8 mouse cellular contexts compared by ENCODE assay signal in the genomic region with DNA sequence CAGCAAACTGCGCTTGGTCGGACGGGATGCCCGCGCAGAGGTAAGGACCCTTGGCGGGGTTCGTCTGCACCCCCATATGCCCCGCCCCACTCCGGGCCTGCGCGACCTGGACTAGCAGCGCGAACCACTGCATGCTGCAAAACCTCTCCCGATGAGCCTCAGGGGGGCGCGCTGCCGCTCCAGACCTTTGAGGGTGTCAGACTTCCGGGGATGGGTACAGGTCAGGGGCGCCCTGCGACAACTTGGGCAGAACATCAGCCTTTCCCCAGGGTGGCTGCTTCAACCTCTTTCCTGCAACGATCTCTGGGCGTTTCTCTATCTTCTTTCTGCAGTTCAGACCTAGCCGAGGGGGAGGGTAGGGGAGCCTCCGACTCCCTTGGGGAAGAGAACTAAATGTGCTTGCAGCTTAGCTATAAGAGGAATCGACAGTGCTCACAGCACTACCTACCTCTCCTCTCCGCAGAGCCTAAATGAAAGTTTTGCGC.
DNase-seq lines count a peak whose midpoint lies in the region; ATAC-seq and TF ChIP-seq lines count a peak whose summit lies in the region.
"Had no signal": no experiment of that assay in that cellular context is flagged by ENCODE, and none has a peak within 500 bp of the region (broad histone marks: within the 10 kb centered on the region; RNA-seq: fewer than 3 reads in every experiment).

No protein-coding gene starts in this region.

- no peaks in the 10 kb centered on the region for H3K36me3 ChIP-seq in liver, embryonic 13.5 days

- intact Hi-C loops in left cerebral cortex, adult 2 months (cut with DNase I): no loop called here

- H3K27ac ChIP-seq in left cerebral cortex, adult 2 months: peak overlapping the region; percentile 94
- no peak overlapping the region for H3K27ac ChIP-seq in liver, embryonic 13.5 days
- H3K27ac ChIP-seq: macrophage had no signal

- H3K9ac ChIP-seq in liver, embryonic 13.5 days: no peak overlapping the region

- peak; percentile 72 to 75 for DNase-seq in left cerebral cortex, adult 2 months (ENCODE audit: extremely low spot score in 1 of 2, low spot score in 2 of 2)
- no peak for DNase-seq in left cerebral cortex, adult 11 months (ENCODE audit: low spot score)
- peak; percentile 69 for DNase-seq in cerebellum, adult 9-10 months
- DNase-seq in frontal cortex, postnatal 14 days (ENCODE audit: low spot score in 2 of 2): peak; percentile 63 to 74
- DNase-seq in liver, embryonic 13.5 days: no peak
- DNase-seq in right cerebral cortex, postnatal 4 days: peak; percentile 83
- DNase-seq in gastrocnemius, adult 18-20 months (ENCODE audit: low spot score): no peak

- peak; percentile 60 for TF ChIP-seq CTCF in left cerebral cortex, adult 2 months (IDR thresholded peaks at IDR 0.05)

- 2% methylated on average over 27 of the region's 27 CpGs for WGBS in liver, embryonic 13.5 days (ENCODE audit: insufficient replicate concordance)

- H3K4me2 ChIP-seq in liver, embryonic 13.5 days: peak overlapping the region; percentile 39

- peaks cover 8% of the 10 kb centered on the region for H3K4me1 ChIP-seq in liver, embryonic 13.5 days (replicated peaks)

- no peak for ATAC-seq in liver, embryonic 13.5 days (ENCODE audit: low read depth)

- H3K27me3 ChIP-seq in liver, embryonic 13.5 days: peaks cover 98% of the 10 kb centered on the region

- H3K9me3 ChIP-seq in liver, embryonic 13.5 days (replicated peaks): no peaks in the 10 kb centered on the region

- H3K4me3 ChIP-seq in left cerebral cortex, adult 2 months: peak overlapping the region; percentile 72
- H3K4me3 ChIP-seq in liver, embryonic 13.5 days (replicated peaks): peak overlapping the region; percentile 29

Comparison
In these comparisons a context has a peak if more than half of its experiments do, and no peak if none do; other contexts are left out.
1. DNase-seq: peak in left cerebral cortex, adult 2 months (2 of 2), cerebellum, adult 9-10 months (single experiment), frontal cortex, postnatal 14 days (2 of 2) and right cerebral cortex, postnatal 4 days (single experiment); none in left cerebral cortex, adult 11 months (single experiment), liver, embryonic 13.5 days (single experiment) and gastrocnemius, adult 18-20 months (single experiment).